Mouse (Mus musculus) E14TG2a.4 (cell line): Measurements from ENCODE around the gene Wdpcp.

ENCODE experiments used
- H3K27me3 ChIP-seq: 2 replicates; pipeline ENCODE4 v1.6.1; 2014; ENCODE audit warnings: low read length, control low read depth; ENCODE audit not compliant: insufficient read depth
- H3K36me3 ChIP-seq: 2 replicates; pipeline ENCODE4 v1.6.1; 2014; ENCODE audit warnings: low read length, control low read depth; ENCODE audit not compliant: insufficient read depth
- H3K4me1 ChIP-seq: replicated peaks from 2 replicates; pipeline ENCODE4 v1.6.1; 2014; ENCODE audit warnings: low read depth, low read length, control low read depth
- H3K4me3 ChIP-seq: replicated peaks from 2 replicates; pipeline ENCODE4 v1.5.1; 2014; ENCODE audit warnings: mild to moderate bottlenecking, low read length
- H3K9me3 ChIP-seq: 2 replicates; pipeline ENCODE4 v1.6.1; 2014; ENCODE audit warnings: low read length, control low read depth
- CTCF ChIP-seq: conservative IDR thresholded peaks from 2 replicates; pipeline ENCODE4 v1.5.1; 2014; ENCODE audit warnings: low read length
- NANOG ChIP-seq: IDR thresholded peaks from 2 replicates; pipeline ENCODE4 v1.6.1; 2014; ENCODE audit warnings: borderline replicate concordance, low read length, mixed read lengths
- POU5F1 ChIP-seq: IDR thresholded peaks from 2 replicates; pipeline ENCODE4 v1.6.1; 2014; ENCODE audit warnings: low read length, borderline replicate concordance

Wdpcp gene

GRCm38 (mm10) chr11:21547518-21547917, 24.5 kb upstream of the Wdpcp start:
- no peak overlapping the region for H3K4me3 ChIP-seq
- no peaks in the 10 kb centered on the region for H3K27me3 ChIP-seq
- TF ChIP-seq POU5F1 (no peak), CTCF (no peak), NANOG (no peak)
- no peaks in the 10 kb centered on the region for H3K9me3 ChIP-seq
- H3K36me3 ChIP-seq = no peaks in the 10 kb centered on the region
- H3K4me1 ChIP-seq = no peaks in the 10 kb centered on the region

GRCm38 (mm10) chr11:21549052-21549451, 23.0 kb upstream of the Wdpcp start:
- H3K4me3 ChIP-seq = no peak overlapping the region
- TF ChIP-seq POU5F1 (no peak), NANOG (no peak), CTCF (no peak)
- no peaks in the 10 kb centered on the region for H3K9me3 ChIP-seq
- no peaks in the 10 kb centered on the region for H3K4me1 ChIP-seq
- H3K27me3 ChIP-seq = no peaks in the 10 kb centered on the region
- no peaks in the 10 kb centered on the region for H3K36me3 ChIP-seq

DNA sequence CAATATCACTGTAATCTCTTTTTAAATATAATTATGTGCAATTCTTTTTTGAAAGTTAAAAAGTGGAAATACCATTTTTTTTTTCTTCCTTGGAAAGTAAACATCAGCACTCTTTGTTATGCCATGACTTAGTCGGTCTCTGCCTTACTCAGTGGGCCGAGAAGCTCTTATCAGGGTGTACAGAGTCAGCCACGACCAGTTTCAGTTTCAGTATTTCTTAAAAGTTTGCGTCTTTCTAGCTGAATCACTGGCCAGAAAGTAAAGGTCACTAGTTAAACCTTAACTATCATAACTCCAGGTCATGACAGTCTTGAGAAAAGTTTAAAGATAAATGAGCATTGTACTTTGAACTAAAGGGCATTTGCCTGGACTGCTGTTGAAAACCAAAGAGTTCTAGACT, 22.3 kb upstream of the Wdpcp start:
- H3K4me3 ChIP-seq = no peak overlapping the region
- no peaks in the 10 kb centered on the region for H3K27me3 ChIP-seq
- H3K4me1 ChIP-seq = no peaks in the 10 kb centered on the region
- H3K36me3 ChIP-seq = no peaks in the 10 kb centered on the region
- no peak for TF ChIP-seq POU5F1
- H3K9me3 ChIP-seq = no peaks in the 10 kb centered on the region

- no peak overlapping the region for H3K4me3 ChIP-seq
- H3K36me3 ChIP-seq = no peaks in the 10 kb centered on the region
- no peaks in the 10 kb centered on the region for H3K27me3 ChIP-seq
- TF ChIP-seq POU5F1 (no peak), NANOG (no peak)
- no peaks in the 10 kb centered on the region for H3K9me3 ChIP-seq
- H3K4me1 ChIP-seq = no peaks in the 10 kb centered on the region
Observed at GRCm38 (mm10) chr11:21550222-21551173, 21.5 kb upstream of the Wdpcp start.

GRCm38 (mm10) chr11:21552049-21552448, 20.0 kb upstream of the Wdpcp start:
- Histone ChIP-seq H3K9me3 (no peaks in the 10 kb centered on the region), H3K36me3 (no peaks in the 10 kb centered on the region), H3K4me1 (no peaks in the 10 kb centered on the region), H3K4me3 (no peak overlapping the region), H3K27me3 (no peaks in the 10 kb centered on the region)
- no peak for TF ChIP-seq NANOG
- TF ChIP-seq CTCF = no peak
- TF ChIP-seq POU5F1 = no peak

- no peak overlapping the region for H3K4me3 ChIP-seq
- TF ChIP-seq CTCF = no peak
- TF ChIP-seq NANOG = no peak
- TF ChIP-seq POU5F1 = no peak
- no peaks in the 10 kb centered on the region for H3K4me1 ChIP-seq
- H3K36me3 ChIP-seq = peaks cover 62% of the 10 kb centered on the region
- H3K27me3 ChIP-seq = no peaks in the 10 kb centered on the region
- H3K9me3 ChIP-seq = no peaks in the 10 kb centered on the region
Observed at GRCm38 (mm10) chr11:21559727-21560126, 12.3 kb upstream of the Wdpcp start.

- peaks cover 77% of the 10 kb centered on the region for H3K36me3 ChIP-seq
- no peaks in the 10 kb centered on the region for H3K27me3 ChIP-seq
- TF ChIP-seq NANOG (no peak), CTCF (no peak), POU5F1 (no peak)
- no peaks in the 10 kb centered on the region for H3K4me1 ChIP-seq
- H3K4me3 ChIP-seq = no peak overlapping the region
- H3K9me3 ChIP-seq = no peaks in the 10 kb centered on the region
Observed at GRCm38 (mm10) chr11:21561347-21561746, 10.7 kb upstream of the Wdpcp start.

DNA sequence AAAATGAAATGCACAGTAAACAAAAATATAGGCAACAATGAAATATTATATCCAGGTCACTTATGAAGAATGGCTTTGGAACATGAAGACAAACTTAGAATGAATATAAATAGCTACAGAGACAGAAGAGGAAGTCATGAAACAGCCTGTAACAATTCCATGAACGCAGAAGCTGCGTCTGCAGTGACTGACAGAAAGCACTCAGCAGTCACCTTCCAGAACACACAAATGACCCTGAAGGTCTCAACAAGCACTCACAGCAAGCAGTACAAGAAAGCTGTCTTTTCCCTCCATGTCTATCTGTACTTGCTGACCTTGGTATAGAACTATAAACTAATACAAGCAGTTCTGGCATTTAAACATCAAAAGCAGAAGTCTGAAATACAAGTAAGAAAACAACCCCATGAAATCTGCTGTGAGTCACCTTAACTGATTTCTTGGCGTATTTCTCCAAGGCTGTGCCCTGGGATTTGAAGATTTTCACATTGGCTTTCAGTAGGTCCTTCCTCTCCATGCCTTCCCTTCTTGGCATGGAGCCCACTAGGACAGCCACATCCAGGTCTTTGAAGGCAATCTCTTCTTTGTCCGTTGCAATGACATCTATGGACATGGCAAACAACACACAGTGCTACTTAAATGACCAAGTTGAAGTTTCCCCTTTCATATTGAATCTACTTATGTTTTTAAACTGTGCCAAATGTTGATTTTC, 8.3 kb upstream of the Wdpcp start:
- peaks cover 68% of the 10 kb centered on the region for H3K36me3 ChIP-seq
- H3K4me3 ChIP-seq = no peak overlapping the region
- TF ChIP-seq CTCF = no peak
- TF ChIP-seq POU5F1 = no peak
- no peak for TF ChIP-seq NANOG
- H3K27me3 ChIP-seq = no peaks in the 10 kb centered on the region
- H3K4me1 ChIP-seq = 0 out of 2 replicates have a peak, but pooled peaks cover 2% of the 10 kb centered on the region
- no peaks in the 10 kb centered on the region for H3K9me3 ChIP-seq
